Mouse (Mus musculus): ENCODE results near the gene Tmem237. TPM values are rescaled to one million over a fixed set of nuclear protein-coding genes. Genes with fewer than 3 reads are reported as not detected.

Tmem237 gene
- total RNA-seq (2021): 10 to 100 TPM; 30.1 to 33.6 TPM
- long read RNA-seq, experiment 1, partial matches to known transcripts: 0 of 1 reads
- long read RNA-seq, experiment 1, other reads (novel, unspliced or antisense): 1 of 1 reads
- long read RNA-seq, experiment 2, partial matches to known transcripts: 0 of 2 reads
- long read RNA-seq, experiment 2, other reads (novel, unspliced or antisense): 2 of 2 reads

DNA sequence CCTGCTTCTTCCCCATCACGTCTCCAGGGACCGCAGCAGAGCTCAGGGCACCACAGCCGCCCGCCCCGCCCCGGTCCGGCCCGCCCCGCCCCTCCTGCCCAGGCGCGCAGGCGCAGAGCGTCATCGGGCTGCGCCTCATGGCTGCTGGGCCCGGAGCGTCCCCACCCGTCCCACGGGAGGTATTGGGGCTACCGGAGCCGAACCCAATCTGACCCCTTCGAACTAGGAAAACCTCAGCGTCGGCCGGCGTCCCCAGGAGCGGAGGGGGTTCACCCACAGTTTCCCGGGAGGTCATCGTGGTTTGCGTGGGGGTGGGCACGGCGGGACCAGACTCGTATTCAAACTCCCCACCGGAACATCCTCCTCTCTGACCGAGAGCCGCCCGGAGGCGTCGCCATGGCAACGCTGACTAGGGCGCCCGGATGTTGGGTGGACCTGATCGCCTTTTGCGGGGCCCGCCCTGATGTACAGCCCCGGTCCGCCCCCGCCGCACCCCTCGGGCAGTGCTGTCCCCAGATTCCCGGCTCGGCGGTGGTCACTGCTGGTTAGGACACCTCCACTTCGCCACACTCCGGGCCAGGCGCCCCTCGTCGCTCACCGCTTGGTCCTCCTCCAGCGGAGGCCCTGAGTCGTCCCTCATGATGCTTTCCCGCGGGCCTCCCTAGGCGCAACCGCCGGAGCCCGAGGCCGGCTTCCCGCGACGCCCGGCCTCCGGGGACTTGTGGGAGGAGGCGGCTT is at the start of gene Tmem237:
Gene Tmem237, minus strand, starts transcription at position 689 of the 738 bp plus-strand sequence.
- peak; percentile 92 for DNase-seq (ENCODE audit: low spot score in 2 of 2)
- intact Hi-C loops (cut with DNase I): no loop called here

DNA sequence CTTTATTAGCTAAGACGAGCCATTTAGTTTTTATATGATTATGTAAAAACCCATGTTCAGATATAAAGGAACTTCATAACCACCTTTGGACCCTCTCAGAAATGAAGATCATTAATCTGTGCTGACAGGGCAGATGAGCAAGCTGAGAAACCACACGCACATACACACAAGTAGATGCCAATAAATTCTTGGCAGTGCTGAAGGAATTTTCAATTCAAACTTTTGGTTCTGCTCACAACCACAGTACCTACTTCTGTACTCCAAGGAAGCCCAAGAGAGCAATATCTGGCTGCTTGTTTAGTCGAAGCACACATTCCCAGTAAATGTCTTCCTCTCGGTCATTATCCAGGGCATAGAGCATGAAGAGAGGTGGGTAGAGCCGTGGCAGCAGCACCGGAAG is 49.4 kb upstream of the Tmem237 start:
- no peak for DNase-seq (ENCODE audit: low spot score in 2 of 2)

DNA sequence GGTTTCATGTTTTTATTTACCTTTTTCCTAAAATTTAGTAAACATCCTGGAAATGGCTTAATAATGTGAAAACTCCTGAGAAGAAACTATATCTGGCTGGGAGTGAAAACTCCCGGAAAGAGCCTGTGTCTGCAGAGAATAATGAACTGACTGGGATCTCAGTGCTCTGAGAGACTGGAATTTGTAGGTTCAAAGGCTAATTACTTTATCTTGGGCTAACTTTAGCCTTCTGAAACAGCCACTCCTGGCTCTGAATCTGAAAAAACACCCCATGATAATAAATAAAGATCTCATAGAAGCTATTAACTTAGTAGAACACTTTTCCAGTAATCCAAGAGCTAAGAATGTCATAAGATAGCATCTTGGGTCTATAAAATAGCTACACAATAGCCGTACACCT is 48.3 kb upstream of the Tmem237 start:
- DNase-seq (ENCODE audit: low spot score in 2 of 2): no peak
- intact Hi-C loops (cut with DNase I): no loop called here

More for the DNA sequence above, 49.4 kb upstream of the Tmem237 start:
- intact Hi-C loops (cut with DNase I): no loop called here

DNA sequence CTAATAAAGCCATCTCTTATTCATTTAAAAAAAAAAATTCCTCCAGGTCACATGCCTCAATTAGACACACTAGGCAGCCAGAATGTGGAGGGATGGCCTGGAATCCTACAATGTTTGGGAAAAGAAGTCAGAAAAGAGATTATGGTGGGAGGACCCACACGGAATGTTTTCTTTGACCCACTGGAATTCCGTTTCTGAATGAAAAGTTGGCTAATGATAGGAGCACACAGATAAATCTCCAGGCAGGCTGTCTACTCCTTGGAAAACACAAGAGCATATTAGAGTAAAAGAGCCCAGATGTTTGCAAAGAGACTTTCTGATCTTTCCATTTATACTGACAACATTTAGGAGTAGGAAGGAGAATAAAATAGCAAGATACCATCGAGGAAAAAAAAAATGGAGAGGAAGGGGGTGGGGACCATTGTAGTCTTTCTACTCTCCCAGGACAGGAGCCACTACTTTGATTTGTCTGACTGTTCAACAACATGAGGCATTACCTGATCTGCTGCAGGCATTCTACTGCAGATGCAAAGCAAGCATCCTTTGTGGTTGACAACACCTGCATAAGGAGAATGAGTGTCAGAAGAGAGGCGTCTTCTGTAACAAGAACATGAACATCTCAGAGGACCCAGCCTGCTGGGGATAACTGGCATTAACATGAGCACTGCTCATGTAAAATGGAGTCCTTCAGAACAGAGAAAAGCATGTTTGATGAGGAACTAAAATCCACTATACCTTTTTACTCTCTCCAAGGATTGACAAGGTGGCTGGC is 47.6 kb upstream of the Tmem237 start:
- DNase-seq (ENCODE audit: low spot score in 2 of 2): no peak
- intact Hi-C loops (cut with DNase I): no loop called here

DNA sequence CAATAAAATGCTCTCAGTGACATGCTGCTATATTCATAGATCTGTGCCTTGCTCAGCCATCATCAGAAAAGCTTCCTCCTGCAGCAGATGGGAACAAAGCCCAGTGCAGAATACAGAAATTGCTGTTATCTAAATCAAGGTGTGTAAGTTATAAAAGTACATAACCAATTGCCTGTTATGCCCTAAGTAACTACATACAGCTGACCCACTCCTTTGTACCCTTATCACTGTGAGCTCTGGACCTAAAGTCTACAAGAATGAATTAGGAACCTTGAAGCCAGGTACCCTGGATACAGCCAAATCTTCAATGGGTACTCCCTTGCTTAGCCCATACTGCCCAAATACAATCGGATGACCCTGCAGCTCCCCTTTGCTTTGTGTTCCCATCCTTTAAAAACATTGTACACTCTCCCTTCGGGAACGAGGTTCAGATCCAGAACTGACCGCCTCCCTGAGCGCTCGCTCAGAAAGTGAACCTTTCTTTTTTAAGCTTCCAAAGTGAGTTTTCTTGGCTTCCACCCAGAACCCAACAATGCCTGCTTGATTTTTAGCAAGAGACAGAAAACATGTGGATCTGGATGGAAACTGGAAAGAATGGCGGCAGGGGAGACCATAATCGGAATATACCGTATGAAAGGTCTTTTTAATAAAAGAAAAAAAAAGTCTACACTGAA is 46.2 kb upstream of the Tmem237 start:
- intact Hi-C loops (cut with DNase I): no loop called here
- DNase-seq (ENCODE audit: low spot score in 2 of 2): no peak

DNA sequence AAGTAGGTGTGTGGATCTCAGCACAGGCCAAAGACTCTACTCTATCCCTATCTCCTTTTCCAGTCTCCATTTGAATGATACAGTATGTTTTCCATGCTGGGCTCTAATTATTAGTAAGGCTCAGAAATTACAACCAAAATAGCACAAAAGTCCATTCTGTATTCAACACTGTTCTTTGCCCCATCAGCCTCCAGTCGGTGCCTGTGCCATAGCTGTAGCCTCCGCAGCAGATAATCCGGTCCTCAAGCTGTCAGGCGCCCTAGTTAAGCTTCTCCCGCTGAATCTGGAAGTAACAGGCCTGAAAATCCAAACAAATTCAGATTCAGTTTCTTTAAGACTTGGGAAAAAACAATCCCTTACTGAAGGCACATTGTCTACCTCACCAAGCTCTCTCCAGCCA is 43.7 kb upstream of the Tmem237 start:
- peak in 1 of 2 experiments; percentile 16 for DNase-seq (ENCODE audit: low spot score in 2 of 2)
- intact Hi-C loops (cut with DNase I): no loop called here

DNA sequence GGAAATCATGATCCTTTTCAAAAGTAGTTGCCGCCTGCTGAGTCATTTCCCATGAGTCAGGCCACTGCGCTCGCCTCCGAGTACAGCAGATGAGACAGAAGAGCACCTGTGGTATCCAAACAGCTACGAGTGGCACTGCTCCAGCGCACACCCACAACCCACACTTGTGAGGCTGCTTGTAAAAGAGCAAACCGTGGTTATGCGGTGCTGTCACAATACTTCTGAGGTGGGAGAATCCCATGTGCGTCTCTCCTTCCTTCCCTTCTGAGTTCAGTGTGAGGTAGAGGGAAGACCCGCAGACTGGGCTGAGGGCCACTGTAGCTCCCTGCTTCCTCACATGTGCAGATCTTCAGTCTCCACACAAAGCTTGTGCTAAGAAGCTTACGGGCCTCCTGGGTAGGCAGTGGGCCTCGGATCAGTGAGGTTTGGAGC is 42.8 kb upstream of the Tmem237 start, which contains the start of gene Mpp4:
Gene Mpp4, minus strand, starts transcription at position 360 of the 432 bp plus-strand sequence.
- peak; percentile 73 to 86 for DNase-seq (ENCODE audit: low spot score in 2 of 2)
- intact Hi-C loops (cut with DNase I): no loop called here

DNA sequence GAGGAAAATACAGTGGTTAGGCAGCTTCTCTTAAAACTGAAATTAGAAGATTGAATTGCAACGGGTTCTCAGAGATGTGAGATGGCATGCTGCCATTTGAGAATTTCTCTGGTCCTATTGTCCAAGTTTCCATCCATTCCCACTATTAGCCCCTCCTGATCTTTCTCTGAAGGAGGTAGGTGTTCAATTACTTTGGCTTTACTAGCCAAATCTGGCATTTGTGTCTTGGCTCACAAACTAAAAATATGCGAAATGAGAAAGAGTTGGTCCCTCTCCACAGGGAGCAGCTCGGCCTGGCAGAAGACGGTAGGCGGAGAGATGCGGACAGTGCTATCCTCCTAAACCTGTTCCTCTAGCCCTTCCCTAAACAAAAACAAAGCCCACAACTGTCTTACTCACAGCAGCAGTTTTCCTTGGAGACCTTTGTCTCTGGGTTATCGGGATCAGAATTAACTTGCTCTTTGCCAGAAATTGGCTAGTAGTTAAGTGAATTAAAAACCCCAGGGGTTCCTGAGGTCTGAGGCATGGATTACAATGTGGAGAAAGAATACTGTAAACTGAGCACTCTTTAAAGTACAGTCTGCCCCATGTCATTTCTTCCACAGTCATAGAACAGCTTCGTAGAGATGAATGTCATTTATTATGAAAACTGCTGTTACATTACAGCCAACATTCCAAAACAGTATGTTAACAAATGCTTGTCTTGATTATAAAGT is 42.3 kb upstream of the Tmem237 start:
- no peak for DNase-seq (ENCODE audit: low spot score in 2 of 2)
- intact Hi-C loops (cut with DNase I): no loop called here

DNA sequence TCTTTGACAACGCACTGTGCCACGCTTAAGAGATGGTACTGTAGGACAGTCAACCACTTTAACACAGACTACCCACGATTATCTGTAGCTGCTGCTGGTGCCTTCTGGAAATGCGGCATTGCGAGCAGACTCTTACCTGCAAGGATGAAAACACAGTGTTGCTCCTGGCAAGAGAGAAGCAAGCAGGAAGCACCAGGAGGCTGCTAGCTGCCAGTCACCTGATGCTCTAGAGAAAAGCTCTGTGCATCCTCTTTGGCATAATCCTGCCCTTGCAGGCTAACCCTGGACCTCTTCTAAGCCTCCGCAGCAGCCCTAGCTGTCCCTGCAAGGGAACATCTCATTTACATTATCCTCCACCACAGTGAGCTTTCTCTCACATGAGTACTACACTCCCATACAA is 41.2 kb upstream of the Tmem237 start:
- DNase-seq (ENCODE audit: low spot score in 2 of 2): no peak
- intact Hi-C loops (cut with DNase I): no loop called here

DNA sequence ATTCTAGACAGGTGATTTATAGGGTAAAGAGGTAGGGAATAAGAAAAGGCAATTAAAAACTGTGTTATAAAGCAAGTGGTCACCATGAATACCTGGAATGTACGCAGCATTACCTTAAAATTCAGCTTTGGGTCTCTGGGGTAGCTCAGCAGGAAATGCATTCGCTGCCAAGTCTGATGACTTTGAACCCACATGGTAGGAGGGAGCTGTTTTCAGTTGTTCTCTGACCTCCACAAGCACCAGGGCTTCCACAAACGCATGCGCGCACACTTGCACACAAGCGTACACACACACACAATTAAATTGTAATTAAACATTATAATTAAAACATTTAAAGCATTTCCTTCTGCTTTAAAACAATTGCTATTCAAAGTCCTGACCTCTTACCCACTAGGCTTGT is 40.7 kb upstream of the Tmem237 start:
- no peak for DNase-seq (ENCODE audit: low spot score in 2 of 2)
- intact Hi-C loops (cut with DNase I): no loop called here

DNA sequence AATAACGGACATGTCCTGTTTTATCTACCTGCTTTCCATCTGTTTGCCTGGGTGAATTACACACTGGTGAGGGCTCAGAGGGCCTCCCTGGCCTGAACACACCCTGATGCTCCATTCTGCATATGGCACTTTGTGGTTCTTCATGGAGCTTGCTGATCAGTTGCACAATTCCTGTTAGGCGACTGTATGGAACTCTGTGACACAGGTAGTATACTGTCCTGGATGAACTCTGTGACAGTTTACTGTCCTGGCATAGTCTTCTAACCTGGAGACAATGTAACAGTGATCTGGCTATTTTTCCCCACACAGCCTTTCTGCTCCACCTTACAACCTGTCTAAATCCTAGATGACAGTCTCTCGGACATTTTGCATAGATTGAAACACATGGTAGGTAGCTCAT is 38.9 kb upstream of the Tmem237 start:
- no peak for DNase-seq (ENCODE audit: low spot score in 2 of 2)
- intact Hi-C loops (cut with DNase I): no loop called here

DNA sequence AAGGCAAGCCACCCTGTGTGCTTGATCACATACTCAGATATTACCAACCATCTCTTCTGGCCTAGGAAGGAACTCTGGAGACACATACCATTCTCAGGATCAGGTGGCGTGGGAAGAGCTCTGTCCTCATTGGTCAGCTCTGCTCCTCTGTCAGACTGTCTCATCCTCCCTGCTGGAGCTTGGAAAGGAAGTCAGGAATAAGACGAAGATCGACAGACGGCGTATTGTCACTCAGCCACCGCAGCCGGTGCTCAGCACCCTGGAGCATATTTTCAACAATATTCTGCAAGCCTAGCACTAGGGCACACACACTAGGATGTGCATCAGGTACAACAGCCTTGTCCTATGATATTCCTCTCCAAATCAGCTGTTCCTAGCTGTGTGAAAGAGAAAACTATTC is 38.3 kb upstream of the Tmem237 start:
- no peak for DNase-seq (ENCODE audit: low spot score in 2 of 2)
- intact Hi-C loops (cut with DNase I): no loop called here

DNA sequence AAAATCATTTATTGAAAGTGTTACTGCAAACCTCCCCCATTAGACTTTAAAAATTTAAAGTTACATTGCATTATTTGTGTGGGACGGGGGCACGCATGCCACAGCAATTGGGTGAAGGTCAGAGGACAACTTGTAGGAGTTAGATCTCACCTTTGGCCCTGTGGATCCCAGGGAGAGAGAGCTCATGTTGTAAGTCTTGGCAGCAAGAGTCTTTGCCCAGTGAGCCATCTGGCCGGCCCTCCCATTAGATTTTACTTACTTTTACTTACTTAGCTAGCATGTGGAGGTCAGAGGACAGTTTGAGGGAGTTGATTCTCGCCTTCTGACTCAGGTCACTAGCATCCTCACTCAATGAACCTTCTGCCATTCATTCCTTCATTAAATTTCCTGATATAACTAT is 37.6 kb upstream of the Tmem237 start:
- intact Hi-C loops (cut with DNase I): no loop called here
- no peak for DNase-seq (ENCODE audit: low spot score in 2 of 2)

DNA sequence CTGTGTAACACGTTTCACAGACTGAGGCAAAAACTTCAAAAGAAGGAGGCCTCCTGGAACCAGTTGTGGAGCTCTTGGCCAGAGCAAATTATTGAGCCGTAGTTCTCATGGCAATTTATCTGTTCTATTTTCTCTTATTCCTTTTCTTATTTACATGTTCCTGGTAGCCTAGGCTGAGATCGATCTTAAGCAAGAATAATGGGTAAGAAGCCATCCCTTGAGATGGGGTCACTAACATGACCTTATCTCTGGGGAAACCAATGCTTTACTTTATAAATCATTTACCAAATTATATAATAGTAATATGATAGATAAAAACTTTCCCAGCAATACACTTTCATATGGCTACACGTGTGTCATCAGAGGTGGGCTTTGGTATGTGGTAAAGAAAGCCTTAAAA is 32.1 kb upstream of the Tmem237 start:
- intact Hi-C loops (cut with DNase I): no loop called here
- DNase-seq (ENCODE audit: low spot score in 2 of 2): no peak

DNA sequence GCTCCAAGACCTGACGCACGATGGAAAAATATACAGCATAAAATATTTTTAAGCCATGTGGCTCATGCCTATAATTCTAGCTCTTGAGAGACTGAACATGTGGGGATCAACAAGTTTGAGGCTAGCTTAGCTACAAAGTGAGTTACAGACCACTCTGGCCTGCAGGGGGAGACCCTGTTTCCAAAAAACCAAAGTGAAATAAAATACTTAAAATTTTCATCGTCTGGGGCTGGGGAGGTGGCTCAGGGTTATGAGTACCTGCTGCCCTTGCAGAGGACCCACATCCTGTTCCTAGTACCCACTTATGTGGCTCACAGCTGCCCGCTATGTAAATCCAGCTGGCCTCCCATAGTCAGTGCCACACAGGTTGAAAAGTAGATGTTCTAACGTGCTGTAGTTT is 30.3 kb upstream of the Tmem237 start:
- DNase-seq (ENCODE audit: low spot score in 2 of 2): no peak
- intact Hi-C loops (cut with DNase I): no loop called here

DNA sequence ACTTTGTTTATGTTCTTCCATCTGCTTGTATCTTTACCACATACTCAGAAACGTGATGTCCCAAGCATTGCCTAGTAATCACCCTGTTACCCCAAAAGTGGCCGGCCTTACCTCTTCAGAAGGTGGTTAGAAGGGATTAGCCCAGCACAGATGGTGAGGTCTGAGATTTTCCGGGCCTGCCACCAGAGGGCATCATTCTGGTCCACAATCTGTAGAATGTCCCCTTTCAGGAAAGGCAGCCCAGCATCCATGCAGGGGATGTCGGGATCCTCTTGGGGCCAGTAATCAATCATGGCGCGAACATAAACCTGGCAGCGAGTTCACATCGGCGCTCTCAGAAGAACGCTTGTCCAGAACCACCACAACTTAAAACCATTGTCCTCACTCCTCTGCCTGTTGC is 24.3 kb upstream of the Tmem237 start:
- no peak for DNase-seq (ENCODE audit: low spot score in 2 of 2)
- intact Hi-C loops (cut with DNase I): no loop called here

DNA sequence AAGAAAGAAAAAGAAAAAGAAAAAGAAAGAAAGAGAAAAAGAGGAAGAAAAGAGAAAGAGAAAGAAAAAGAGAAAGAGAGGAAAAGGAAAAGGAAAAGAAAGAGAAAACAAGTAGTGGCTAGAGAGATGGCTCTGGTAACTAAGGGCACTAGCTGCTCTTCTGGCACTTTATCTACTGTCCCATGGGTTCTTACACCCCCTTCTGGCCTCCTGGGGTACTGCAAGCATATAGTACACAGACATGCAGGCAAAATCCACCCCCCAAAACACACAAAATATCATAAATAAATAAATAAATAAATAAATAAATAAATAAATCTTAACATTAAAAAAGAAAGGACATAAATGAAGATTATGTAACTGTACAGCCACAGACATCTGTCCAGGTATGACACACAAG is 22.6 kb upstream of the Tmem237 start:
- DNase-seq (ENCODE audit: low spot score in 2 of 2): peak; percentile 36 to 56
- intact Hi-C loops (cut with DNase I): no loop called here

DNA sequence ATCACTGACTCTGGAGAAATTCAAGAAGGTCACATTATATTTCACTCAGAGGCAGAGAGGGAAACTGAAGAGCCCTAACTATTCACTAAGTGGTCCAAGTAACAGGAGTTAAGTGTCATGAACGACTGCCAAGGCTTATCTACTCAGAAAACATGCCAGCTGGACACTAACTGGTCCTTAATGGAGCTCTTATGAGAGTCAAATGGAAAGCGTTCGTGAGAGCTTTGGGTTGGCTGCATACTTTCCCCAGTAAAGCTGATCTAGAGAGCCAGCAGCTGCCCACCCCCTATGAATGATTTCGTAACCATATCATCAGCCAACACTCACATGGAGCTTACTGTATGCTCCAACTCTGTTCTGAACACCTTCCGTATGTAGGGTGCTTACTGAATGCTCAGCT is 14.2 kb upstream of the Tmem237 start:
- intact Hi-C loops (cut with DNase I): no loop called here

DNA sequence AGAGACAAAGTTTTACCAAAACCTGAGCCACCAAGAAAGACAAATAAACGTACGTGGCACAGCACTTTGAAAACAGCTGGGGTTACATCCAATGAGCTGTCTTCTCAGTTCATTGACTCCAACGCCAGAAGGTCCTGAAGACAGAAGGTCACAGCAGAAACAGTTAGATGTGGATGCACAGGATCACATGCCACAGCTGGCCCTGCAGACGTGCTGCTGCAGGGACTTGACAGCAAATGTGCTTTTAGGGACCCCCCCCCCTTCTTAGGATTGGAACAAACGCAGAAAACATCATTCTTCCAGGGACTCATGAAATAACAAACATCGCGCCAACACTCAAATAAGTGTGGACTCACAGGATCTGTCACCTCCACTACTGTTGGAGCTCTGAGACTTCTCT is 8.7 kb upstream of the Tmem237 start:
- intact Hi-C loops (cut with DNase I): no loop called here

More for the DNA sequence above, 14.2 kb upstream of the Tmem237 start:
- no peak for DNase-seq (ENCODE audit: low spot score in 2 of 2)

More for the DNA sequence above, 8.7 kb upstream of the Tmem237 start:
- DNase-seq (ENCODE audit: low spot score in 2 of 2): no peak

All from left cerebral cortex, postnatal 14 days (tissue).